Mouse (Mus musculus) erythroblast, embryonic 14.5 days (primary cell): Measurements from ENCODE around the gene Adgrg3. TPM values are rescaled to one million over a fixed set of nuclear protein-coding genes. Genes with fewer than 3 reads are reported as not detected.

Source experiments
- H3K27me3 ChIP-seq: 2 replicates; pipeline ENCODE4 v1.6.1; 2012; ENCODE audit warnings: inconsistent platforms; ENCODE audit not compliant: control insufficient read depth
- H3K36me3 ChIP-seq: 2 replicates; pipeline ENCODE4 v1.6.1; 2012; ENCODE audit warnings: mild to moderate bottlenecking, inconsistent platforms; ENCODE audit not compliant: control insufficient read depth
- H3K4me1 ChIP-seq: 2 replicates; pipeline ENCODE4 v1.6.1; 2012; ENCODE audit warnings: inconsistent platforms; ENCODE audit not compliant: control insufficient read depth
- H3K4me3 ChIP-seq: replicated peaks from 2 replicates; pipeline ENCODE3; 2012; ENCODE audit warnings: moderate library complexity, mild to moderate bottlenecking, inconsistent platforms
- H3K9me3 ChIP-seq: 2 replicates; pipeline ENCODE4 v1.6.1; 2012; ENCODE audit warnings: low read length, inconsistent platforms, mixed read lengths; ENCODE audit not compliant: control insufficient read depth
- GATA1 ChIP-seq: IDR thresholded peaks from 2 replicates; pipeline ENCODE4 v1.6.1; 2012; ENCODE audit warnings: low read length, inconsistent platforms, mixed read lengths
- TAL1 ChIP-seq: IDR thresholded peaks from 3 replicates; pipeline ENCODE4 v1.6.1; 2012; ENCODE audit warnings: low read length, inconsistent platforms, mixed read lengths
- polyA plus RNA-seq: library from polyadenylated mRNA; stranded (reverse); fragments of >175 nt; gene quantifications from 2 replicates; pipeline ENCODE4 v1.2.3, GENCODE M21; 2012

Adgrg3 gene
- polyA plus RNA-seq, 1 experiment: 0.17 TPM

DNA sequence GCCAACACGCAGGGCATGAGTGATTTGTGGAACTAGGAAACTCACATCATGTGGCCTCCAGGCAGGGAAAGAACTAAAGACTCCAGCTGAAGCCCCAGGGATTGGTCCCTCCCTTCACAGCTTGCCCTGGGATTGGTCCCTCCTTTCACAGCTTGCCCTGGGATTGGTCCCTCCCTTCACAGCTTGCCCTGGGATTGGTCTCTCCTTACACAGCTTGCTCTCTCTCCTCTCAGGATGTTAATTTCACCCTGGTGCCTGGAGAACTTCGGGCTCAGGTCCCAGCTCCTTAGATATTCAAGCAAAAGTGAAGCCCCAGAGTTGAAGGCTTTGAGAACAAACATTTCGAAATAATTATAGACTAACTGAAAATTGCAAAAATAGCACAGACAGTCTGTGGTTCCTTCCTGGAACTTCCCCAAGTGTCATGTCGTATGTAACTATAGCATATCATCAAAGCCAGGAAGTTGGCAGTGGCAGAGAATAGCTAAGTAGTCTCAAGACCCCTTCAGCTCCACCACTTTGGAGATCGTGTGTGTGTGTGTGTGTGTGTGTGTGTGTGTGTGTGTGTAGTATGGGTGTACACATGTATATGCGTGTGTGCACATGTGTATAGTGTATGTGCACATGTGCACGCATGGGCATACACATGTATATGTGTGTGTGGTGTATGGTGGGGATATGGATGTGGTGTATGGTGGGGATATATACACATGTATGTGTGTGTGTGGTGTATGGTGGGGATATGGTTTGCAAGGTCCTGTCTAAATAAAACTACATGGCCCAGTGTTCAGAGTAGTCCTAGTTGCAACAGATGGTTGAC, 19.8 kb downstream of the Adgrg3 start:
- no peaks in the 10 kb centered on the region for H3K4me1 ChIP-seq
- H3K36me3 ChIP-seq: no peaks in the 10 kb centered on the region
- H3K4me3 ChIP-seq: no peak overlapping the region
- H3K9me3 ChIP-seq: no peaks in the 10 kb centered on the region
- no peak for TF ChIP-seq TAL1
- no peak for TF ChIP-seq GATA1
- H3K27me3 ChIP-seq: no peaks in the 10 kb centered on the region

DNA sequence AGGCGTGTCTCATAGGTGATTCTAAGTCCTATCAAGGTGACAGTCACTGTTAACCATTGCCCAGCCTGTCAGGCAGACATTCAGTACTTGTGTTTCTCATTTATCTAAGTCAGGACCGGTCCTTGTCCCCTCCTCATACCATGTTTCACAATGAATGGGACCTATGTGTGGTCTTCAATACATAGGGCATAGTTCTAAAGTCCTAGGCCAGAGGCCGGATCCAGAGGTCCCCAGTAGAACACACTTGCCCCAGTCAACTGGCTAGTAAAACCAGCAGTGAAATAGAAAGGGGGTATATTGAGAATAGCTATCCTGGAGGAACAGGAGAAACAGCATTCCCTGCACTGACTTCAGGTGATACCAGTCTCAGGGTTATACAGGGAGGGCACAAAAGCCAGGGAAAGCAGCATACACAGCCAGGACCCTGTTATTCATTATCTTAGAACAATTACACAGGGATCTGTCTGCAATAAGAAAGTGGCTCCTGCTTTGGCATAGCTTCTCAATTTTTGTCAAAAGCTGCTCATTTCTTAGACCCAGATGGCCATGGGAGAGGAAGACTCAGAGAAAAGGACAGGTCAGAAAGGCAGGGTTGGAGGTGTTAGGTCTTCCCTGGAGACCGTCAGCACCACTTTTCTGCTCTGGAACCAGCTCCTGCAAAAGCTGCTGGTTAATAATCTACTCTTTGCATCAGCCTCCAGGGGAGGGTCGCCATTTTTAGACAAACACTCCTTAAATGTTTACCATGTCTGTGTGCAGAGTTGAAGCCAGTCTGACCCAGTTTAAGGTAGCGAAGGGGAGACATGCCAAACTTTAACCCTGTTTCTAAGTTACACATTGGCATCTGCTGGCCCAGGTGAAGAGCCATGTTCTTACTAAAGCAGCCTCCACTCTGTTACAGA, 24.6 kb downstream of the Adgrg3 start:
- Histone ChIP-seq H3K27me3 (no peaks in the 10 kb centered on the region), H3K9me3 (no peaks in the 10 kb centered on the region), H3K4me3 (no peak overlapping the region), H3K4me1 (no peaks in the 10 kb centered on the region), H3K36me3 (no peaks in the 10 kb centered on the region)
- no peak for TF ChIP-seq GATA1
- TF ChIP-seq TAL1: no peak

DNA sequence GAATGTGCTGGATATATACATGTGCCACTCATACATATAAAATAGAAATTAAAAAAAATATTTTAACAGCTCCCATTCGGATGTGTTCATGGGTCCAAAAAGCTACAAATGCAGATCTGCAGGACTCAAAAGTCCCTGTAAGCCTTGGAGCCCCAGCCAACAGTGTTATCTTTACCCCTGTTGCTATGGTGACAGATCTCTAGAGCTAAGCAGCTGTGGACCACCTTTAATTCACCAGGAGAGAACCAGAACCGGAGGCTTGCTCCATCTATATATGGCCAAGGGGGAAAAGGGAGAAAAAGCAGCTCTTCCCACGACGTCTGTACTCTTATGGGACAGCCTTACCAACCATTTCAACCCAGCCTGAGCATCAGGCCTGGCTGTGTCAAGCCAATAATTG, 27.3 kb downstream of the Adgrg3 start:
- TF ChIP-seq TAL1 (no peak), GATA1 (no peak)
- no peaks in the 10 kb centered on the region for H3K4me1 ChIP-seq
- H3K4me3 ChIP-seq: no peak overlapping the region
- H3K36me3 ChIP-seq: no peaks in the 10 kb centered on the region
- no peaks in the 10 kb centered on the region for H3K27me3 ChIP-seq
- no peaks in the 10 kb centered on the region for H3K9me3 ChIP-seq

DNA sequence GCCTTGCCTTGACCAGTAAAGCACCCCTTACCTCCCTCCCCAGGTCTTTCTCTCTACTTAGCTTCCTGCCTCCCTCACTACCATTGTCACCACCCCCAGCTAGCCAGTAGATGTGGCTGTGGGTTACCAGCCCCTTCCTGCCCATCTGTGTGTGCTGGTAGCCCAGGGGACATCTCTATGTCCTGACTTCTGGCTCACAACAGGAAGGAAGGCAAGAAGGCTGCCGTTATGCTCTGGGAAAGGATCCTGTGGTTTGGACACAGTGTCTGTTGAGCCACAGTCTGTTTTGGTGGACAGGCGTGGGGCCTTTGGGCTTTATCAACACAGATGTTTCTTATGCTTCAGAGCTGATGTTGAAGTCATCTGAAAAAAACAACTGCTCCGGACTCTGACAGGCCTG, 29.5 kb downstream of the Adgrg3 start:
- no peak for TF ChIP-seq GATA1
- no peak for TF ChIP-seq TAL1
- no peaks in the 10 kb centered on the region for H3K36me3 ChIP-seq
- no peak overlapping the region for H3K4me3 ChIP-seq
- no peaks in the 10 kb centered on the region for H3K4me1 ChIP-seq
- H3K9me3 ChIP-seq: no peaks in the 10 kb centered on the region
- no peaks in the 10 kb centered on the region for H3K27me3 ChIP-seq

GRCm38 (mm10) chr8:95047884-95048680, 30.6 kb downstream of the Adgrg3 start:
- Histone ChIP-seq H3K27me3 (no peaks in the 10 kb centered on the region), H3K4me1 (no peaks in the 10 kb centered on the region), H3K36me3 (no peaks in the 10 kb centered on the region), H3K4me3 (no peak overlapping the region), H3K9me3 (no peaks in the 10 kb centered on the region)
- no peak for TF ChIP-seq TAL1
- TF ChIP-seq GATA1: no peak

- Histone ChIP-seq H3K4me1 (peaks cover 5% of the 10 kb centered on the region), H3K4me3 (no peak overlapping the region), H3K27me3 (no peaks in the 10 kb centered on the region), H3K9me3 (no peaks in the 10 kb centered on the region), H3K36me3 (no peaks in the 10 kb centered on the region)
- TF ChIP-seq TAL1: no peak
- no peak for TF ChIP-seq GATA1
Measured at GRCm38 (mm10) chr8:95049636-95050035, 32.1 kb downstream of the Adgrg3 start.

DNA sequence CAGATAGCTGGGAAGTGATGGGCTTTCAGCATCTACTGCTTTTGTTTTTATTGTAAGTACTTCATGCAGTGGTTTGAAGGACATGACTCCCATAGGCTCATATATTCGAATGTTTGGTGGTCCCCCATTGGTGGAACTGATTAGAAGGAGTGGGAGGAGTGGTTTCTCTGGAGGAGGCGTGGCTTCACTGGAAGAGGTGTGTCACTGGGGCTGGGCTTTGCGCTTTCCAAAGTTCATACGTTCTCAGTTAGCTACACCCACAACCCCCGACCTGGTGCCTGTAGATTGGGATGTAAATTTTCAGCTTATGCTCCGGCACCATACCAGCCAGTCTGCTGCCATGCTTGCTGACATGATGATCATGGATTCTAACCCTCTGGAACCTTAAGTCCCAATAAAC, 36.9 kb downstream of the Adgrg3 start:
- no peaks in the 10 kb centered on the region for H3K9me3 ChIP-seq
- peaks cover 2% of the 10 kb centered on the region; the same call in 1 of the 2 replicates for H3K27me3 ChIP-seq
- H3K36me3 ChIP-seq: no peaks in the 10 kb centered on the region
- H3K4me3 ChIP-seq: no peak overlapping the region
- H3K4me1 ChIP-seq: peaks cover 40% of the 10 kb centered on the region
- no peak for TF ChIP-seq GATA1
- no peak for TF ChIP-seq TAL1

DNA sequence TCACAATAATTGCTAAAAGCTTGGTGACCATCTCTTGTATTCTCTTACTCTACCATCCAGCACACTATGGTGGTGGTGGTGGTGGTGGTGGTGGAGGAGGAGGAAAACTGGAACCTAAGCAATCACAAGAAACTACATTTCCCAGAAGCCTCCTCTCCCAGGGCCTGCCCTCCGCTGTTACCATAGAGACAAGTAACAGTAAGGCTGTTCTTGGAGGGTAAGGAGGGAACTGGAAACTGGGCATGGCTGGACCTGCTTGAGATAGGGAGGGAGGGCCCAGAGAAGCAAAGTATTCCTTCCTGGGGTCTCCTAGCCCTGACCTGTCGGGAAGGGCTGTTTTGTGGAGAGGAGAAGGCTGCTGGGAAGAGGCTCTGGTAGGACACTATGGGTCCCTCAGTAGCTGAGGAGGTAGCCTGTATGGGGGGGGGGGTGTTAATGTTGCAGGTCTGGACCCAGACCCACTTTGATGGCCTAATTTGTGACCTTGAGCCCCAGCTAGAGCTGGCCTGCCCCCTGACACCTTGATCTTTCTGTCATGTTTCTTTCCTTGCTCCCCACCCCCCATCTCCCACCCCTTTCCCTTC, 37.5 kb downstream of the Adgrg3 start, which contains the start of gene Drc7:
Gene Drc7 (plus strand): TSS at position 177 of the 584 bp plus-strand sequence.
- peaks cover 40% of the 10 kb centered on the region for H3K4me1 ChIP-seq
- no peak within 1 kb of the TSS for H3K4me3 ChIP-seq
- H3K27me3 ChIP-seq: peaks cover 2% of the 10 kb centered on the region; the same call in 1 of the 2 replicates
- no peak for TF ChIP-seq TAL1
- no peak for TF ChIP-seq GATA1
- H3K36me3 ChIP-seq: no peaks in the 10 kb centered on the region
- no peaks in the 10 kb centered on the region for H3K9me3 ChIP-seq
